Mouse (Mus musculus) heart, embryonic 11.5 days (tissue): Measurements from ENCODE around the gene Lrrc8e. TPM values are rescaled to one million over a fixed set of nuclear protein-coding genes. Genes with fewer than 3 reads are reported as not detected.

Experiments
- ATAC-seq: fragments of 200-750 bp; cut with Nextera tagmentation; replicated peaks from 2 replicates; pipeline ENCODE4 v1.8.0; 2017; ENCODE audit warnings: moderate library complexity; ENCODE audit not compliant: insufficient number of reproducible peaks, low FRiP score, low TSS enrichment
- H3K27ac ChIP-seq: fragments of 300-500 bp; sonication (generic); 2 replicates; pipeline ENCODE4 v1.5.1; 2014; ENCODE audit warnings: mild to moderate bottlenecking, low read depth, low read length
- H3K27me3 ChIP-seq: fragments of 300-500 bp; sonication (generic); 2 replicates; pipeline ENCODE4 v1.6.1; 2014; ENCODE audit warnings: mild to moderate bottlenecking, low read length, mixed read lengths; ENCODE audit not compliant: control insufficient read depth, insufficient read depth
- H3K36me3 ChIP-seq: fragments of 300-500 bp; sonication (generic); 2 replicates; pipeline ENCODE4 v1.6.1; 2014; ENCODE audit warnings: mild to moderate bottlenecking, low read length, moderate library complexity, mixed read lengths; ENCODE audit not compliant: control insufficient read depth, insufficient read depth
- H3K4me1 ChIP-seq: fragments of 300-500 bp; sonication (generic); 2 replicates; pipeline ENCODE4 v1.6.1; 2014; ENCODE audit warnings: low read length; ENCODE audit not compliant: control insufficient read depth, insufficient read depth
- H3K4me2 ChIP-seq: fragments of 300-500 bp; sonication (generic); 2 replicates; pipeline ENCODE4 v1.6.1; 2014; ENCODE audit warnings: mild to moderate bottlenecking, moderate library complexity
- H3K4me3 ChIP-seq: fragments of 300-500 bp; sonication (generic); 2 replicates; pipeline ENCODE4 v1.5.1; 2014; ENCODE audit warnings: low read depth, low read length
- H3K9ac ChIP-seq: fragments of 300-500 bp; sonication (generic); 2 replicates; pipeline ENCODE4 v1.6.1; 2014; ENCODE audit warnings: mild to moderate bottlenecking, low read depth, low read length, moderate library complexity
- H3K9me3 ChIP-seq: fragments of 300-500 bp; sonication (generic); replicated peaks from 2 replicates; pipeline ENCODE4 v1.6.1; 2016; ENCODE audit warnings: low read length; ENCODE audit not compliant: control insufficient read depth
- WGBS: fragments of 180-500 bp; shearing (Covaris S2); extraction: QIAGEN DNeasy Blood & Tissue Kit; methylation state at CpG from one replicate; pipeline ENCODE4 v1.1.7; 2014; ENCODE audit not compliant: insufficient replicate concordance; 5-methylcytosine and 5-hydroxymethylcytosine counted together
- polyA plus RNA-seq: library from polyadenylated mRNA; unstranded; fragments of >200 nt; fragmentation: Nextera tagmentation; extraction: Ambion mirVana; gene quantifications from 2 replicates; pipeline ENCODE4 v1.2.1, GENCODE M21; 2014

The Lrrc8e gene
- polyA plus RNA-seq, 1 experiment from 2014 or later: 0.06 TPM

GRCm38 (mm10) chr8:4230612-4231351 is 4.2 kb downstream of the Lrrc8e start:
- no peaks in the 10 kb centered on the region for H3K9me3 ChIP-seq
- no peak overlapping the region for H3K4me3 ChIP-seq
- no peak overlapping the region for H3K27ac ChIP-seq
- peaks cover 32% of the 10 kb centered on the region for H3K27me3 ChIP-seq
- 54% methylated on average over 10 of the region's 10 CpGs for WGBS
- no peak overlapping the region for H3K9ac ChIP-seq
- no peaks in the 10 kb centered on the region for H3K4me1 ChIP-seq
- ATAC-seq: no peak
- no peak overlapping the region for H3K4me2 ChIP-seq
- H3K36me3 ChIP-seq: no peaks in the 10 kb centered on the region

GRCm38 (mm10) chr8:4237814-4238433 is 11.3 kb downstream of the Lrrc8e start:
- ATAC-seq: no peak
- peaks cover 3% of the 10 kb centered on the region; the same call in 1 of the 2 replicates for H3K36me3 ChIP-seq
- H3K4me2 ChIP-seq: peak overlapping the region; percentile 61
- H3K4me1 ChIP-seq: peaks cover 10% of the 10 kb centered on the region
- H3K4me3 ChIP-seq: peak overlapping the region; percentile 68
- H3K27me3 ChIP-seq: peaks cover 9% of the 10 kb centered on the region
- peak overlapping the region; percentile 95 for H3K27ac ChIP-seq
- H3K9ac ChIP-seq: peak overlapping the region; percentile 88
- no peaks in the 10 kb centered on the region for H3K9me3 ChIP-seq
- WGBS: 18% methylated on average over 15 of the region's 15 CpGs

- Histone ChIP-seq H3K4me1 (peaks cover 10% of the 10 kb centered on the region), H3K4me3 (peak within 1 kb of the TSS; percentile 68), H3K9ac (peak within 1 kb of the TSS; percentile 88), H3K27me3 (peaks cover 9% of the 10 kb centered on the region), H3K9me3 (no peaks in the 10 kb centered on the region), H3K36me3 (peaks cover 9% of the 10 kb centered on the region; the same call in 1 of the 2 replicates), H3K27ac (peak within 1 kb of the TSS; percentile 95), H3K4me2 (peak within 1 kb of the TSS; percentile 61)
- under 1% methylated on average over 63 of the region's 71 CpGs for WGBS
- ATAC-seq: peak; percentile 92
These were observed 12.0 kb downstream of the Lrrc8e start, which contains the start of the genes Map2k7 and Gm49320 for GRCm38 (mm10) chr8:4238434-4239192. TSS of gene Map2k7 (plus strand) at chr8:4238740. TSS of gene Gm49320 (plus strand) at chr8:4238865.

GRCm38 (mm10) chr8:4239193-4239890 is 12.7 kb downstream of the Lrrc8e start:
- Histone ChIP-seq H3K4me2 (peak overlapping the region; percentile 61), H3K27ac (peak overlapping the region; percentile 95), H3K4me1 (peaks cover 10% of the 10 kb centered on the region), H3K27me3 (peaks cover 9% of the 10 kb centered on the region), H3K4me3 (peak overlapping the region; percentile 68), H3K36me3 (peaks cover 13% of the 10 kb centered on the region; the same call in 1 of the 2 replicates), H3K9ac (peak overlapping the region; percentile 88), H3K9me3 (no peaks in the 10 kb centered on the region)
- 13% methylated on average over 19 of the region's 19 CpGs for whole genome bisulfite sequencing
- peak; percentile 15 for ATAC-seq

- Histone ChIP-seq H3K4me2 (no peak overlapping the region), H3K36me3 (peaks cover 31% of the 10 kb centered on the region), H3K9ac (no peak overlapping the region), H3K27ac (no peak overlapping the region), H3K9me3 (no peaks in the 10 kb centered on the region), H3K4me1 (peaks cover 13% of the 10 kb centered on the region), H3K4me3 (no peak overlapping the region), H3K27me3 (peaks cover under 1% of the 10 kb centered on the region; the same call in 1 of the 2 replicates)
- ATAC-seq: no peak
- WGBS: 94% methylated on average over 5 of the region's 5 CpGs
These were observed 18.4 kb downstream of the Lrrc8e start for GRCm38 (mm10) chr8:4245061-4245460.

GRCm38 (mm10) chr8:4245737-4246136 is 19.1 kb downstream of the Lrrc8e start:
- H3K27ac ChIP-seq: no peak overlapping the region
- H3K36me3 ChIP-seq: peaks cover 31% of the 10 kb centered on the region
- 81% methylated on average over 13 of the region's 13 CpGs for WGBS
- no peak overlapping the region for H3K4me2 ChIP-seq
- peaks cover 3% of the 10 kb centered on the region; the same call in 1 of the 2 replicates for H3K27me3 ChIP-seq
- peaks cover 9% of the 10 kb centered on the region for H3K4me1 ChIP-seq
- H3K4me3 ChIP-seq: no peak overlapping the region
- H3K9ac ChIP-seq: no peak overlapping the region
- ATAC-seq: no peak
- no peaks in the 10 kb centered on the region for H3K9me3 ChIP-seq

- H3K4me2 ChIP-seq: no peak overlapping the region
- H3K36me3 ChIP-seq: peaks cover 31% of the 10 kb centered on the region
- H3K4me1 ChIP-seq: peaks cover 9% of the 10 kb centered on the region
- no peak overlapping the region for H3K27ac ChIP-seq
- H3K27me3 ChIP-seq: peaks cover 3% of the 10 kb centered on the region; the same call in 1 of the 2 replicates
- H3K4me3 ChIP-seq: no peak overlapping the region
- ATAC-seq: no peak
- H3K9me3 ChIP-seq: no peaks in the 10 kb centered on the region
- 0 out of 2 replicates have a peak overlapping the region, but pooled peaks have one; percentile 22 for H3K9ac ChIP-seq
- WGBS: 89% methylated on average over 8 of the region's 8 CpGs
These were observed 20.6 kb downstream of the Lrrc8e start for GRCm38 (mm10) chr8:4247241-4247640.
